Mouse (Mus musculus): ENCODE measurements around the gene Ccdc121. TPM values are rescaled to one million over a fixed set of nuclear protein-coding genes. Genes with fewer than 3 reads are reported as not detected.

Gene Ccdc121
- total RNA-seq (2021): not detected

DNA sequence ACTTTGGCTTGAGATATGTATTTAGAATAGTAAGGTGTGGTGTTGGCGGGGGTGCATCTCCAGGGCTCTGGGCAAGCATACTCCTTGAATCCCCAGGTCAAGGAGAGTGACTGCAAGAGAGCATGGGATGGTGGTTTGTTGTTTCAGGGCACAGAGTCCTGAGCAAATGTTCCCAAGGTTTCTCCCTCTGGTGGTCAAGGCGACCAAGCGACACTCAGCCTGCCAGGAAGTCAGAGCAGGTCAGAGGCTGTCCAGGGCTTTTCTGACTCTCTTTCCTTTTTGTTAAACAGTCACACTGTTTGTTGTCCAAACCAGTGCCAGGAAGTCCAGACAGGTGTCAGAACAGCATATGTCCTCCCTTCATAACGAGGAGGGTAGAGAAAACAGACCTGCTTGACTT is at the start of gene Ccdc121:
Ccdc121 (minus strand) TSS at position 145 of the 400 bp plus-strand sequence.
- DNase-seq: no peak
- intact Hi-C loops (cut with DNase I): no loop called here

DNA sequence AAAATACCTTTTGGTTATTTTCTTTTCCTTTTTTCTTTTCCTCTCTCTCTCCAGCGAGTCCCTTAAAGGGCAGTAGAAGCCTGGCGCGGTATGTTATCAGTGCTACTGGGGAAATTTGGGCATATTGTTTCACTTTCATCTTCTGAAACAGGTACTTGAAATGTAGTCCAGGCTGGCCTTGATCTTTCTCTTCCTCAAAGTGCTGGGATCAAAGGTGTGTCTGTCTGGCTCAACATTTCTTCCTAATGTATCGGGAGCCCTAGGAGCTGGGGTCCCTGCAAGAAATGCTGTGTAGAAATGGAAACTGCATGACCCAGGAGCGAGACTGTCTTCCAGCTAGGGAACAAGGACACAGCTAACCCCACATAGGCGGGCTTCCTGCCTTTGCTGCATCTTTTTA is 49.1 kb upstream of the Ccdc121 start:
- DNase-seq: no peak
- intact Hi-C loops (cut with DNase I): no loop called here

DNA sequence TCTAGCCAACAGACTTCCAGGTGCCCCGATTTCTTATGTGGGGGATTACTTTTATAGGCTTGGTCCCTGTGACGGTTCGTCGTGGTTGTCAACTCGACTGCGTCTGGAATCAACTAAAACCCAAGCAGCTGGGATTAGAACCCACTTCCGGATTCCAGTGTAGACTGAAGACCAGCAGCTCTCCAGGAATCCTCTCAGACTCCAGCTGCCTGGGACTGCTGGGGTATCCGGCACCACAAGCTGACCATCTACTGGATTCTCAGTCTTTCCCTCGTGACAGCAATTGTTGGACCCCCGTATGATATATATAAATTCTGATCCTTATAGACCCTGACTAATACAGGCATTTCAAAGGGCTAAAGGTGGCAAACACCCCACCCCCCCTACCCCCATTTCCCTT is 48.4 kb upstream of the Ccdc121 start:
- DNase-seq: no peak
- intact Hi-C loops (cut with DNase I): no loop called here

DNA sequence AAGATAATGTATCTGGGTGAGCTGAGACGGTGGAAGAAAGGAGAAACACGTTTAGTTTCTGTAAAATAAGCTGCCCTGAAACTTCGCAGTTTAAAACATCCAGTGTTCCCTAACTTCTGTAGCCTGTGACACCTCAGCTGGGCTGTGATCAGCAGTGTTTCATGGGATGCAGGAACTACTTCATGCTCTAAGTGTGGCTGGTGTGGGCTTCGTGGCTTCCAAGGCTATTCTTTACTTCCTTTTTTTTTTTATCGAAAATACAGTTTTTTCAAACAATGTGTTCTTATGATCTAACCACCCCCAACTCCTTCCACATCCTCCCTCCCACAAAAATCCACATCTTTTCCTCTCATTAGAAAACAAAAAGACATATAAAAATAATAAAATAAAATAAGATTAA is 44.2 kb upstream of the Ccdc121 start:
- no peak for DNase-seq
- intact Hi-C loops (cut with DNase I): no loop called here

DNA sequence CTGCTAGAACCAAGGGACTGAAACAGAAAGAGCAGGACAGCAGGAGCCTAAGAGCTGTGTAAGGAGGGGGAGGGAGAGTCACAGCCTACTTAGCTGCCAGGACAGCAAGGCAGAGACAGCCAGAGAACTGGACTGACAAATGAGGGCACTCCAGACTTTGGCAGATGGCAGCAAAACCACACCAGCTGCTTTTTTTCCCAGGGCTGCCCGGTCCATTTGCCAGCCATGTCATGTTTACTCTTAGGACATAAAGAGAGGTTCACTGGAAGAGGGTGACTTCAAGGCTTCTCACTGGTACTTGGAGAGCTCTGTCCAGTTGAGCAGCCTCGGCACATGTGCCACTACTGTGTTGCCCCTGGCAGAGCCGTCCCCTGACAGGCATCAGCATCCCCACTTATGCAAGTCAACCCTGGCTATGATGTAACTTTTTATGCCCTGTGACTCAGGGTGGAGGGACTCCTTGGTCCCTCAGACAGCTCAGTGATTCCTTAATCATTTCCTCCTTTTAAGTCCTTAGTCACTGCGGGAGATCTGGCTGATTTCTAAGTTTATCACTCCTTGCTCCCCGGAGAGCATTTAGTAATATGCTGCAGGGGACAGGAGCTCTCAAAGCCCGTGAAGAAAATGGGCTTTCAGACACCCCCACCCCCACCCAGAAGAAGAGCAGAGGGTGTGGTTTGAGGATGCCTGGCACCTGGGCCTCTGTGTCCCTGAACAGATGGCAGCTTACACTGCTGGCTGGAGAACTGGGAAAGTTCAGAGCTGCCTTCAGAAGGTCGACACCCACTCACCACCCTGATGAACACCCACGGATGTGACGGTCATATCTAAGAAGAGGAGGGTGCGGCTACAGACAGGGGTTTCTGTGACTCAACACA is 41.5 kb upstream of the Ccdc121 start:
- intact Hi-C loops (cut with DNase I): no loop called here
- DNase-seq: no peak

DNA sequence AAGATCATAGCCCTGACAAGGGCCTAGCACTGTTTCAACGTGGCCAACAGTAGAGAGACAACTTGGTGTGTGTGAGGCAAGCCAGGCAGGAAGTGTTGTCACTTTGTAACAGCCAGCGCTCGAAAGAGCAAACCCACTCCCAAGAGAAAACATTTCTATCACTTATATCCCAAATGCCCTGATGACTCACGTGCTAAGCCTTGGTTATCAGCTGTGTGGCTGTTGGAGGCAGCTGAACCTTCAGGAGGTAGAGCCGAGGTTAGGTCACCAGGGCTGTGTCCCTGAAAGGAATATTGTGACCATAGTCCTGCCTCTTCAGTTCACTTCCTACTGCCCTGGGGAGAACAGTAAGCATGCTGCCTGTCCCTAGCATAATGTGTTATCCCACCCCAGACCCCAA is 39.6 kb upstream of the Ccdc121 start:
- intact Hi-C loops (cut with DNase I): no loop called here
- no peak for DNase-seq

DNA sequence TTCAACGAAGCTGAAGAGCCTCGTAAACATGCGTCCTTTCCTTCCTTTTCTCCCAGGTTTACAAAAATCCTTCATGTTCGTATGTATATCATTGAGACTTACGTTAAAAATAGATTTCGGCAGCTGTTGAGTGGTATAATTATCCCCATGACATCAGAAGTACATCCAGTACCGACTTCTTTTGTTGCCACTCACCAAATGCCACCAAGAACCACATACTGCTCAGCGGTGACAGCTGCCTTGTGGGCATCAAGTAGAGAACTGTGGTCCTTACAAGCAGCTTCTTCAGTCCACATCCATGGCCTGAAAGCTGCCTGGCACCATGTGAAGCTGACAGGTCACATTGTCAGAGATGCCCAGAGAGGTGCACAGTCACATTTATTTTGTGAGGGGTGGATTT is 38.7 kb upstream of the Ccdc121 start:
- intact Hi-C loops (cut with DNase I): loop anchor here (5.0 kb wide), 3 partner anchors 67 to 278 kb away; no protein-coding TSS in a partner anchor
- no peak for DNase-seq

DNA sequence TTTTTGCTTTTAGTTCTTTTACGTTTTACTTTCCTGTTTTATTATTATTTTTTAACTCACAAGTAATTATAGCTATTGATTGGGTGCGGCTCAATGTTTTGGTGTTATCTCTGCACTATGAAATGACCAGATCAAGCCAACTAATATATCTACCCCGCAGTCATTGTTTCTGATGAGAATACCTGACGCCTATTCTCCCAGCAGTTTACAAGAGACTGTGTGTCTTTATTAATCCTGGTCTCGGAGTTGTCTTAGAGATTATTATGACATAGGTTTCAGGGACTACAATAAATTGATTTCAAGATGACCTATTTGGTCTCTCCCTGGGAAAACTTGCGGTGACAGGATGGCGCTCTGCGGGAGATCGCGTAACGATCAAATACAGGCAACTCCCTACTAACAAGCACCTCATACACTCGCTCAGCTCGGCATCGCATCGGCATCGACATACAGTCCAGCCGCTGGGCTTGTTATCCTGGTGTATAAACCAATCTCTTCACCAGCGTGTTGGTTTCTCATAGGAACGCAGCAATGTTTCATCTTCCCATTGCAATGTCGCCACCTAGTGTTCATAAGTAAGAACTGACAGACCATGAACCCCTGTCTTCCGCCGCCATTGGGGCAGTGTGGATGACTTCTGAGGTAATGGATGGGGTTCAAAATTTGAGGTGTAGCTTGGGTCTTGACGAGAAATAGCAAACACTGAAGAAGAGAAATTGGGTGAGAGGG is 34.0 kb upstream of the Ccdc121 start:
- DNase-seq: peak; percentile 50 to 57
- intact Hi-C loops (cut with DNase I): loop anchor here (1.0 to 5.0 kb wide), 5 partner anchors 72 to 273 kb away; no protein-coding TSS in a partner anchor

DNA sequence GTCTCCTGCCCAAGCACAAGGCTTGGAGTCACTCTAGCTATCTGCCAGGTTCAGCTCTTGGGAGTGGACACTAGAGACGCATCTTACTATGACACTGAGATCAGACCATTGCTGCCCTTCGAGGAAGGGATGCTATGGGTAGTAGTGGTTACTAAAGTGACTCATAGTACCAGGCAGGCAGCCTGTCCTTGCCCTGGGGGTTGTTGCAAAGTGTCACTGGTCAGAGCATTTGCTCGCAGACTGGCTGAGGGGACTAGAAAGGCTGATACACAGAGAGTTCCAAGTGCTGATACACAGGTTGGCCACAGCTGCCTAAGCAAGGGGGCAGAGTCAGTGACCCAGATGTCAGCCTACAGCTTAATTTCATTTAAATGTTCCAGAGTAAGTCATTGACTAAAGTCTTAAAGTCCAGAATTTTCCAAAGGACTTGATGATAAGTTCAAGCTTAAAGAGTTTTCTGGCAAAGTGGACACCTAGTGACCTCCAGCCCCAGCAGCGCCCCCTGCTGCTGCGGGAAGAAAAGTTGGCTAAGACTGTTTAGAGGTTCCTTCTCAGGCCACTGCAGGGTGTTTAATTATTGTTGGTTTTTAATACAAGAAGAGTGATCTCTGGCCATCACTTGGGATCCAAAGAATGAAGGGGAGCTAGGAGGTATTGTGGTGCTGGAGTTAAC is 32.6 kb upstream of the Ccdc121 start:
- intact Hi-C loops (cut with DNase I): loop anchor here (2.0 kb wide), 1 partner anchor 79 kb away; no protein-coding TSS in a partner anchor
- peak in 1 of 2 experiments; percentile 14 for DNase-seq

DNA sequence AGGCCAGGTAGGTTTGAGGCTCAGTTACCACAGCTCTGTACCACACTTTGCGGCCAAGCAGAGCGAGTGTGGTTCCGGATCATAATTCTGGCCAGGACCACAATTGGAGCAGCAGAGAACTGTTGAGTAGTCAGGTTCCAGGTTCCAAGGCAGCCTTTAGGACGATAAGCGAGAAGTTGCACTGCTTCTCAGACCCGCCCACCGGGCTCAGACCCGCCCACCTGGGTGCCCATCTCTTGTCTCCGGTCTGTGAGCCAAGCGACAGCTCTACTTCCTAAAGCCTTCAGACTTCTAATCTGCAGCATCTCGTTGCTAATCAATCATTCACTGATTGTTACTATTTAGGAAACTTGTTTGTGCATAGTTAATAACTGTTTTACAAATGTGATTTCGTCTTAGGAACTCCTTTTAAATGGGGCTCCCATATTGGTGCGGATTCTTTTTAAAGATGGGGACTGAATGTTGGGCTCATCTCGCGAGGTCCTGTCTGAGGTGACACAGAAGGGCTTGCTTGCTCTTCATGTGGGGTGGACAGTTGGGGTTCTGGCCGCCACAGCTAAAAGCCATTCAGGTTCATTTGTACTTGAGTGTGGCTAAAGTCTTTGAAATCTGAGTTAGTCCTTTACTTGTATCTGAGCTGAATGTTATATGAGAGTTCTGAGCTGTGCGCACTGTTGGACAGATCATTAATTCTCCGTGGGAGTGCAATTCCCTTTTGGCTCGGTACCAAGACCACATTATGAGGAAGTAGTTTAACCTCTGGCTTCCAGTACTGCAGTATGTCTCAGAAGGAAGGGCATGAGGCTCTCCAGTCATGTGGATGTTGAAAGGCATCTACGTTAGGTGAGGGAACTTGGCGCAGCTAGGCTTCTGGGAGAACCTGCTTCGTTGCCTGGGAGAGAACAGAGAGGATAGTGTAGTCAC is 28.9 kb upstream of the Ccdc121 start:
- DNase-seq: no peak
- intact Hi-C loops (cut with DNase I): no loop called here

DNA sequence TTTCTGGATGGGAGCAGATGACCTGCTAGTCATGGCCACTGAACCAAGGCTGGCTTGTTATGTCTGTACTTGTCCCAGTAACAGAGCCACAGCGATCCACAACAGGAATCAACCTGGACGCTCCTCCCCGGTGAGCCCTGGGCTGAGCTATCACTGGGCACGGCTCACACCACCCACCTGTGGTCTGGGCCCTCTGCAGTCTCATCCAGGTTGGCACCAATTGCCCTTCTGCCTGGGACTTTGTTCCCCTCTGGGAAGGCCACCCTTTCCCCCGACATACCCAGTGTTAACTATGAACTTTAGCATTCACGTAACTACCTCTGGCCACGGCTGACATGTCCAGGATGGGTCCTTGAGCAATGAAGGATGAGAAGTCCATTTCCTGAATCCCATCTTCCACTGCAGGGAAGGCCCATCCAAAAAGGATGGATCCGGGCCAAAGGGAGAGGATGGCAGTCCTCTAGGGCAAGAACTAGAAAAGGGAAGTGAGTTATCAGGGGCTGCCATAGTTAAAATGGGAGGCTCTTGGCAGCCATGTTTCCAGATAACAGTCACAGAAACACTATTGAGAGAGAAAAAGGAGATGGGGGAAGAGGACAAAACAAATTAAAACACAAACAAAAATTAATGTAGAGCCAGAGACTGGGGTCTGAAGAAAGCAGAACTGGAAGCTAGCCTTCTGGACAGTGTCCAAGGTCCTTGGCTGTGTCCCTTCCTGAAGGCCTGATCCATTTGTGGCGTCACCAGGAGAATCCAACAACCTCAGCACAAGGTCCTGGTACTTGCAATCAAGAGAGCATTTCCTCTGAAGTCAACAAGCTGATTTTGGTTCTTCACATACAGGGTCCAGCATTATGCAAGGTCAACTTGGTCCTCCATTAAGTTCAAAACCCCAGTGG is 26.6 kb upstream of the Ccdc121 start:
- no peak for DNase-seq
- intact Hi-C loops (cut with DNase I): no loop called here

DNA sequence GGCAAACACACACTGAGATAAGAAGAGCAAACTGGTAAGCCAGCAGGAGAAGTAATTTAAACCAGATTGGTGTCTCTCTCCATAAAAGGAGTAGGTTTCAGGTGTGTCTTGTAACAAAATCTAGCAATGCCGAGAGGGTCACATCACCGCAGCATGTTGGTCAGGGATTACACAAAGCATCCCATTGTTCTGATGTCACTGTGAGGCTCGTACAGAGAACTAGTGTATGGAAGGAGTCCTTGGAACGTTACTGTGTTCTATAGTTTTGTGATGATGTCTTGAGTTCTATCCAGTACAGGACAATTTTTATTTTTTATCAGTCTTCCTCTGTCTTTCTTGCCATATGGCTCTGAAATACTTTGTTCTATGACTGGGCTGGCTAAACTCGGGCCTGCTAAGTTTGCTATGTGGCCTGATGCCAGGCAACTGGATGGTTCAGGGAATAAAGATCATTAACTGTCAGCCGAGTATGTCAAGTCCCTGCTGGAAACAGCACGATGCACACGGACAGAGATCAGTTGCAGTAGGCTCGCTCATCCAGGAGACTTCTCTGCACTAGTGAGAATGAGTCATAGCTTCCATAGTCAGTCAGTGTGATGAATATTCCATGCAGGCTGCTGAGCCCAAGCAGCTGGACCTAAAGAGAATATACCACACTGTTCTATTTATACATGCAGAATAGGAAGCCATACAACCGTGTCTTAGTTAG is 24.1 kb upstream of the Ccdc121 start:
- DNase-seq: no peak
- intact Hi-C loops (cut with DNase I): no loop called here

DNA sequence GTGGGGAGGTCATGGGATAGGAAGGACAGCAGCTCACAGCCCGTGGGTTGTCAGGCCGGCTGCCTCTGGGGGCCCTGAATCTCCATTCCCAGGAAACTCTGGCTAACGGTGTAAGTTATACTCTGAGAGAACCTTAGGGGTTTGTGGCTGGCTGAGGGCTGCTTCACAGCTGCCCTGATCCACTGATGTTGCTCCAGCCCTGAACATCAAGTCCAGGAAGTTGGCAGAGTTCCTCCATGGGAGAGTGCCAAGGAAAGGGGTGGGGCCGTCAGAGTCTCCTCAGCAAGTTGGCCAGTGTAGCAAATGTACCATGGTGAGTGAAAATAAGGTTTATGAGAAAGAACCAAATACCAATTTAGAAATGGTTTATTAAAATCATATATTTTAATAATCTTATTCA is 18.1 kb upstream of the Ccdc121 start:
- intact Hi-C loops (cut with DNase I): no loop called here

DNA sequence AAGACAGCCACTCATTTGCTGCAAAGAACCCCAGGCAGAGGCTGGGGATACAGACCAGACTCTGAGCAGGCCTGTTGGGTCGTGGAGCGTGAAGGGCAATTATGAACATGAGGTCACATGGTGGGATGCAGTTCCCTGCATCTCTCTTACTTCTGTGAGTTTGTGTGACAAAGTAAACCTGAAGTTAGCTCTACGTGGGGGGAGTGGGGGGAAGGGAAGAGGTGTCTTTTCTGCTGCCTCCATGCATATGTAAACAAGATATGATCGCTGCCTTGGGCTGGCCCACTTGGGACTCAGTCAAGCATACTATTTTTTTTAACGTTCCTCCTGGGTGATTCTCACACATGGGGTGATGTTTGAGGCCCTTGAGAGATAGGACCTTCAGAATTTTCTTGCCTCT is 14.7 kb upstream of the Ccdc121 start:
- intact Hi-C loops (cut with DNase I): no loop called here
- DNase-seq: no peak

More for the DNA sequence above, 18.1 kb upstream of the Ccdc121 start:
- DNase-seq: peak; percentile 77 to 85

DNA sequence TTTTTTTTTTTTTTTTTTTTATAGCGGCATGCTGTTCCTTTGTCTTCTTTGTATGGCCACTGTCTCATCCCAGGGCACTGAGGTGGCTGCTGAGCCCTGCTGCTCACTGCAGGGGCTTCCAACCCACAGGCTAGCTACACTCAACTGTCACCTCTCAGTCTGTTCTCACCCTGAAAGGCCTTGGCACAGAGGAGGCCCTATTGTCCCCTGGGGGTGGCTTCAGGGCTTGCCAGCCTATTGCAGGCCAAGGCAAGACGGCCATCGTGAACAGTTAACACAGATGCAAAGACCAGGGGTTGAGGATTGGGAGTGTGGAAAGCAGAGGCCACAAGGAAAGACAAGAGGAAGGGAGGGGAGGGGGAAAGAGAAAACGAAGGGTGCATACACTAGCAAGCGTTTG is 12.6 kb upstream of the Ccdc121 start:
- intact Hi-C loops (cut with DNase I): no loop called here
- DNase-seq: no peak

DNA sequence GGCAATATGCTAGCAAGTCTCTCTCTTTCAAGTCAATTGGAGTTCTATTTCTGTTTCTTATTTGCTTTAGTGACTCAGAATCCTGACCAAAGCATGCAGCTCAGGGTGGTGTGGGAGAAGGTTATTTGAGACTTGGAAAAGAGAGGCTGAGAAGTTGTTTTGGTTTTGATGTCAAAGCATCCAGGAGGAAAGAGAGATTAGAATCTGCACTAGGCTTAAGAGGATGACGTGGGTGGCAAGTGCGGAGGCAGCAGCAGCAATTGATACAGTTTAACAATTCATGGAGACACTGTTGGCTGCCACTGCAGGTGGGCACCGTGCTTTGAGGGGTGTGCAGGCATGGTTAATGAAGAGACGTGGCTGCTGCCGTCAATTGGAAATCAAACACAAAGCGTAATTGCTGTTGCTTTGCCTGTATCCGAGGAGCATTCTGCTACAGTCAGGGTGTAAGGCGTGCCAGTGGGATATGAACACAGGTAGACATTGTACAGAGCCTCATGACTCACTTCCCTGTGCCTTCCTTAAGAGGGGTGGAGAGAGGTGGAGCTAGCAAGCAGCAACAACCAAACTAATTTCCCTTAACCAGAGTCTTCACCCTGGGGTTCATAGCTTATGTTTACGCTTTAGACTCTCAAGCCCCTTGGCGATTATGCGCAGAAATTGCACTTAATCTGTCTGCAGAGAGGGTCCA is 10.3 kb upstream of the Ccdc121 start:
- intact Hi-C loops (cut with DNase I): no loop called here
- no peak for DNase-seq

DNA sequence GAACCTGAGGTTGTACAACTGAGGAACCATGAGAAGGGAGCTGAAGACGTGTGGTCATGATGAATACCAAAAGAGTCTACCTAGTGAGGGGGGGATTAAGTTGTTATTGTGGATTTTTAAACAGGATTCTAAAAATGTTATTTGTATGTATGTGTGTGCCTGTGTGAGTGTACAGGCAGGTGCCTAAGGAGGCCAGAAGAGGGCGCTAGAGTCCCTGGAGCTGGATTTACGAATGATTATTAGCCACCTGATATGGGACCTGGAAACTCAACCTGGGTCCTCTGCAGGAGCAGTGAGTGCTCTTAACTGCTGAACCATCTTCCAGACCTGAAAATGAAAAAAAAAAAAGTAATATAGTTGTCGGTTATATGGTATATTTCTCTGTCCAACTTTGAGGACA is 7.9 kb upstream of the Ccdc121 start:
- intact Hi-C loops (cut with DNase I): no loop called here

DNA sequence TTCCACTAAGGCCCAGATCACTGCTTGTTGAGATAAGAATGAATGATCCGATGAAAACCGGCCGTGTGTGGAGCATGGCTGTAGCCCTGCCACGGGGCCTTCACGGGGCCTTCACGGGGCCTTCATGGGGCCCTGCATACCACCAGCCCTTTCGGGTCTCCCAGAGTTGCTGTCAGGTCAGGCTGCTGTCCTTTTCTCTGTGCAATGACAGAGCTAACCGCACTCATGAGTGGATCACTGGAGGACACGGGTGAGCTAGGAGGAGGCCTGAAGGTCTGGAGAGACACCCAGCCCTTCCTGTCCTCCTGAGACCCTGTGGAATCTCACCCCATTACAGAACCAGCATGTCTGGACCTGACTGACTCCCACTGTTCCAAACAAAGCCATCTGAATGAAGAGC is 6.8 kb upstream of the Ccdc121 start:
- intact Hi-C loops (cut with DNase I): no loop called here
- no peak for DNase-seq

More for the DNA sequence above, 7.9 kb upstream of the Ccdc121 start:
- DNase-seq: no peak

All from heart, postnatal 36 days (tissue).